Mouse (Mus musculus) MEL (cell line): Measurements from ENCODE around the gene Ccdc183.

ENCODE experiments used
- CTCF ChIP-seq, 3 experiments: IDR thresholded peaks in 2 of 3; conservative IDR thresholded peaks in 1 of 3; 2 replicates each; pipeline ENCODE4 v1.5.1; 2011 to 2012; ENCODE audit warnings: low read length in 3 of 3, low read depth in 2 of 3, mild to moderate bottlenecking in 2 of 3, improper control_type of control experiment in 1 of 3, inconsistent platforms in 1 of 3, mixed read lengths in 1 of 3, moderate library complexity in 1 of 3; ENCODE audit not compliant: control insufficient read depth in 1 of 3, insufficient read depth in 1 of 3, poor library complexity in 1 of 3, severe bottlenecking in 1 of 3
- GATA1 ChIP-seq: IDR thresholded peaks from 2 replicates; pipeline ENCODE4 v1.6.1; 2011; ENCODE audit warnings: low read depth, low read length, improper control_type of control experiment
- JUND ChIP-seq: IDR thresholded peaks from 2 replicates; pipeline ENCODE4 v1.6.1; 2011; ENCODE audit warnings: low read depth, mild to moderate bottlenecking, improper control_type of control experiment, low read length
- MAFK ChIP-seq: IDR thresholded peaks from 2 replicates; pipeline ENCODE4 v1.6.1; 2011; ENCODE audit warnings: low read depth, mild to moderate bottlenecking, low read length, improper control_type of control experiment, borderline replicate concordance
- MAX ChIP-seq: IDR thresholded peaks from 2 replicates; pipeline ENCODE4 v1.6.1; 2011; ENCODE audit warnings: low read length, improper control_type of control experiment
- MAZ ChIP-seq: IDR thresholded peaks from 2 replicates; pipeline ENCODE4 v1.6.1; 2012; ENCODE audit warnings: low read depth, mild to moderate bottlenecking, inconsistent platforms, low read length, improper control_type of control experiment
- MXI1 ChIP-seq: IDR thresholded peaks from 2 replicates; pipeline ENCODE4 v1.6.1; 2011; ENCODE audit warnings: mild to moderate bottlenecking, low read depth, low read length, improper control_type of control experiment
- POLR2A ChIP-seq, 2 experiments: IDR thresholded peaks; 2 replicates each; pipeline ENCODE4 v1.6.1; 2011 to 2012; ENCODE audit warnings: low read length in 2 of 2, mild to moderate bottlenecking in 2 of 2, control low read depth in 1 of 2, improper control_type of control experiment in 1 of 2, low read depth in 1 of 2, moderate library complexity in 1 of 2; ENCODE audit not compliant: control insufficient read depth in 1 of 2, insufficient read depth in 1 of 2, poor library complexity in 1 of 2
- POLR2AphosphoS2 ChIP-seq: IDR thresholded peaks from 2 replicates; pipeline ENCODE4 v1.6.1; 2011; ENCODE audit warnings: low read length, improper control_type of control experiment
- POLR2AphosphoS5 ChIP-seq: IDR thresholded peaks from 2 replicates; pipeline ENCODE4 v1.6.1; 2012; ENCODE audit warnings: low read depth, borderline replicate concordance, mild to moderate bottlenecking, inconsistent platforms, low read length, moderate library complexity, mixed read lengths
- TAL1 ChIP-seq: IDR thresholded peaks from 2 replicates; pipeline ENCODE4 v1.6.1; 2012; ENCODE audit warnings: mild to moderate bottlenecking, inconsistent platforms, low read length, moderate library complexity, mixed read lengths
- USF1 ChIP-seq: IDR thresholded peaks from 2 replicates; pipeline ENCODE4 v1.6.1; 2014; ENCODE audit warnings: low read depth, mild to moderate bottlenecking, inconsistent platforms, low read length, improper control_type of control experiment, moderate library complexity
- ZNF384 ChIP-seq: IDR thresholded peaks from 2 replicates; pipeline ENCODE4 v1.6.1; 2012; ENCODE audit warnings: low read depth, mild to moderate bottlenecking, inconsistent platforms, low read length, improper control_type of control experiment

- TF ChIP-seq ZNF384 = no peak
- TF ChIP-seq POLR2AphosphoS2 = no peak
- TF ChIP-seq POLR2AphosphoS5 = no peak
- TF ChIP-seq JUND = no peak
- TF ChIP-seq MAFK = no peak
- TF ChIP-seq MAX = no peak
- no peak for TF ChIP-seq TAL1
- TF ChIP-seq CTCF (IDR thresholded peaks at IDR 0.05 in 2 of 3, conservative IDR thresholded peaks at IDR 0.05 in 1 of 3; ENCODE audit: control insufficient read depth in 1 of 3, insufficient read depth in 1 of 3, low read depth in 2 of 3, low read length in 3 of 3, poor library complexity in 1 of 3, severe bottlenecking in 1 of 3) = no peak
- TF ChIP-seq MXI1 = no peak
- TF ChIP-seq GATA1 = no peak
- TF ChIP-seq POLR2A (IDR thresholded peaks at IDR 0.05; ENCODE audit: control insufficient read depth in 1 of 2, insufficient read depth in 1 of 2, low read depth in 1 of 2, low read length in 2 of 2, poor library complexity in 1 of 2) = no peak
- TF ChIP-seq MAZ = no peak
- no peak for TF ChIP-seq USF1
Observed at GRCm38 (mm10) chr2:25627811-25628210, 10.3 kb upstream of the Ccdc183 start, which contains the start of gene Fcna.
